Mouse (Mus musculus): Measurements from ENCODE around the gene Ankrd50.

DNA sequence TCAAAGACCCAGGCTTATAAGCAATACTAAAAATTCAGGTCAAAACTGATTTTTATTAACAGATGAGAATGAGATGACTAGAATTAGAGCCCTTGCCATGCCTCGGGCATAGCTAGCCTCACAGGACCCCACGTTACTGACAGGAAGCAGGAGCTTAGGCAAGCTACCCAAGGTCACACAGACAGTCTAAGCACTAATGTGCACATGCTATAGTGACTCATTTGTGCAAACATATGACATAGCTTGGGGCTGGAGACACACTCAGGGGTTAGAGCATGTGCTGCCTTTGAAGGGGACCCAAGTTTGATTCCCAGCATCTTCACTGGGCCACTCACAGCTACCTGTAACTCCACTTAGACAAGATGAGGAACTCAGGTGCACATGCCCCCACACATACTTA is 22.9 kb downstream of the Ankrd50 start:
- TF ChIP-seq CTCF (IDR thresholded peaks at IDR 0.05; ENCODE audit: low read depth): no peak
- TF ChIP-seq EP300 (optimal IDR thresholded peaks at IDR 0.05): no peak
